Mouse (Mus musculus) frontal cortex, postnatal 10 days (tissue): Measurements from ENCODE around the gene Dync1li1.

Source experiments
- DNase-seq, 2 experiments: peaks; one replicate each; pipeline ENCODE4 v3.0.0; 2022; ENCODE audit warnings: low spot score in 2 of 2, mixed read lengths in 1 of 2

Gene Dync1li1

GRCm38 (mm10) chr9:114729911-114730805 is 41.6 kb downstream of the Dync1li1 start:
- no peak for DNase-seq

GRCm38 (mm10) chr9:114731011-114731755 is 42.6 kb downstream of the Dync1li1 start, which contains the start of gene Cmtm6:
Gene Cmtm6, plus strand, starts transcription at chr9:114731116.
- DNase-seq: peak; percentile 92 to 96

GRCm38 (mm10) chr9:114731871-114732682 is 43.5 kb downstream of the Dync1li1 start:
- no peak for DNase-seq

- DNase-seq: no peak
Measured at GRCm38 (mm10) chr9:114733238-114733637, 44.6 kb downstream of the Dync1li1 start.

- DNase-seq: no peak
Measured at GRCm38 (mm10) chr9:114736442-114736841, 47.9 kb downstream of the Dync1li1 start.

- no peak for DNase-seq
Measured at GRCm38 (mm10) chr9:114740336-114740735, 51.7 kb downstream of the Dync1li1 start.

- no peak for DNase-seq
Measured at GRCm38 (mm10) chr9:114742731-114743130, 54.1 kb downstream of the Dync1li1 start.

- DNase-seq: no peak
Measured at GRCm38 (mm10) chr9:114745163-114745562, 56.6 kb downstream of the Dync1li1 start.

GRCm38 (mm10) chr9:114745654-114746053 is 57.1 kb downstream of the Dync1li1 start:
- DNase-seq: no peak

- DNase-seq: no peak
Measured at GRCm38 (mm10) chr9:114747012-114747411, 58.4 kb downstream of the Dync1li1 start.

GRCm38 (mm10) chr9:114747466-114747865 is 58.9 kb downstream of the Dync1li1 start:
- no peak for DNase-seq

- DNase-seq: no peak
Measured at GRCm38 (mm10) chr9:114751582-114751981, 63.0 kb downstream of the Dync1li1 start.

- no peak for DNase-seq
Measured at GRCm38 (mm10) chr9:114752311-114752710, 63.7 kb downstream of the Dync1li1 start.

GRCm38 (mm10) chr9:114752863-114753484 is 64.4 kb downstream of the Dync1li1 start:
- peak; percentile 87 to 89 for DNase-seq

- no peak for DNase-seq
Measured at GRCm38 (mm10) chr9:114758272-114758671, 69.7 kb downstream of the Dync1li1 start.

GRCm38 (mm10) chr9:114758801-114759200 is 70.2 kb downstream of the Dync1li1 start:
- DNase-seq: no peak

- no peak for DNase-seq
Measured at GRCm38 (mm10) chr9:114759886-114760285, 71.3 kb downstream of the Dync1li1 start.

- no peak for DNase-seq
Measured at GRCm38 (mm10) chr9:114760353-114760752, 71.8 kb downstream of the Dync1li1 start.

GRCm38 (mm10) chr9:114761848-114762247 is 73.3 kb downstream of the Dync1li1 start:
- no peak for DNase-seq

- DNase-seq: no peak
Measured at GRCm38 (mm10) chr9:114763341-114763740, 74.8 kb downstream of the Dync1li1 start.

GRCm38 (mm10) chr9:114767030-114767429 is 78.4 kb downstream of the Dync1li1 start:
- peak; percentile 60 to 61 for DNase-seq
